Mouse (Mus musculus) c-Kit-positive CD71-positive TER-119-negative erythroid progenitor cells, embryonic 14.5 days (primary cell): Measurements from ENCODE around the gene Pofut2.

Source experiments
- DNase-seq: peaks from one replicate; pipeline ENCODE4 v3.0.0-alpha.2; 2013; ENCODE audit warnings: low read depth

Pofut2 gene

GRCm38 (mm10) chr10:77315682-77316081, 56.7 kb downstream of the Pofut2 start:
- no peak for DNase-seq
